Mouse (Mus musculus): ENCODE results near the gene Rgl2.

- TF ChIP-seq ZC3H11A (IDR thresholded peaks at IDR 0.05; ENCODE audit: borderline replicate concordance, low read depth, low read length) (no peak), HCFC1 (IDR thresholded peaks at IDR 0.05; ENCODE audit: borderline replicate concordance, insufficient read depth, low read length) (peak; percentile 56; the same call in 1 of the 2 replicates)
These were observed 21.9 kb downstream of the Rgl2 start, which contains the start of gene B3galt4 for GRCm38 (mm10) chr17:33951021-33951946.
